Mouse (Mus musculus): Measurements from ENCODE around the gene Chml. TPM values are rescaled to one million over a fixed set of nuclear protein-coding genes. Genes with fewer than 3 reads are reported as not detected.

The Chml gene
- total RNA-seq, 2 experiments from 2014 or later, result 4.3 TPM

DNA sequence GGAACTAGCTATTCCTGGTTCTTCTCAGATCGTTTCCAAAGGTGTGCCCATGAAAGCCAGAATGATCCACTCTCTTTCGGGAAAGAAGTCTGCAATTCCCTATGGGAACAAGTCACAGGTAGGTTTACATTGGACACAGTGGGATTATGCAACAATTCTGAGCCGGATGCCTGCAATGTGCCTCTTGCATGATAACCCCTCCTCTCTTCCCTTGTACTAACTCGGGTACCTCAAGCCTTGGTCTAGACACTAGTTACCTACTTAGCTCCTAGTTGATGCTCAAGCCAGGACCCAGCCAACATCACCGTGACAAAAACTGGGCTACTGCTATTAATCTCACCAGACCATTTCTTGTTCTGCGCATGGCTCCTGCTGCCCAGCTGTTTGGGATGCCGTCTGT lies 53.6 kb downstream of the Chml start:
- Histone ChIP-seq H3K4me3 (no peak overlapping the region), H3K27ac (no peak overlapping the region)
- no peak for DNase-seq (ENCODE audit: low spot score in 2 of 2)
- TF ChIP-seq CTCF (conservative IDR thresholded peaks at IDR 0.05), result no peak

DNA sequence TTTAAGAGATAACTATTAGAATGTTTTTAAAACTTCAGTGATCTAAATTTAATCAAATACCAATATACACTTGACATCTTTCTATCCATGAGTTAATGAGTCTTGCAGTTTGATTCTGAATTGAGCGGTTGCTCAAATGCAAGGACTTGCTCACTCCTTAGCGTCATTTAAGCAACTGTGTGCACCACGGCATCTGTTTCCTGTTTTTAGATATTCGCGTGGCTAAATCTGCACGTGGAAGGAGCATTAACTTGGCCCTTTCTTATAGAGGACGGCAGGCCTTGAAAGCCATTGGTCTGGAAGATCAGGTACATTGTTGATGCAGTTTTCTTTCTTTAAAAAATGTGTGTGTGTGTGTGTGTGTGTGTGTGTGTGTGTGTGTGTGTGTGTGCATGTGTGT lies 55.0 kb downstream of the Chml start:
- DNase-seq (ENCODE audit: low spot score in 2 of 2), result no peak
- Histone ChIP-seq H3K27ac (no peak overlapping the region), H3K4me3 (no peak overlapping the region)
- no peak for TF ChIP-seq CTCF (conservative IDR thresholded peaks at IDR 0.05)

GRCm38 (mm10) chr1:175632470-175632869 lies 60.2 kb downstream of the Chml start:
- TF ChIP-seq CTCF (conservative IDR thresholded peaks at IDR 0.05), result no peak
- H3K4me3 ChIP-seq, result no peak overlapping the region
- DNase-seq (ENCODE audit: low spot score in 2 of 2), result no peak
- no peak overlapping the region for H3K27ac ChIP-seq

Other genes starting within 250 kb of the Chml start
- 10 to 100 TPM; 81.1 to 81.6 TPM for gene Rgs7, start 200.4 kb downstream of the Chml start, total RNA-seq (2021)
- under 1 TPM in 1 of 2 experiments, not detected in 1; 0.15 TPM for gene Kmo, start 72.5 kb downstream of the Chml start, total RNA-seq (2021)
- 10 to 100 TPM; 73.2 to 73.6 TPM for gene Fh1, start 67.3 kb downstream of the Chml start, total RNA-seq (2021)
- 1 to 10 TPM; 1.0 to 1.7 TPM for gene Opn3, start 125 bp downstream of the Chml start, total RNA-seq (2021)
- gene Wdr64, start 5.7 kb upstream of the Chml start, total RNA-seq (2021), result not detected
- under 1 TPM; 0.42 to 0.61 TPM for gene Exo1, start 187.7 kb upstream of the Chml start, total RNA-seq (2021)
- not detected for gene Gm38100, start 227.4 kb upstream of the Chml start, total RNA-seq (2021)